Mouse (Mus musculus) cerebellum, postnatal 14 days (tissue): ENCODE measurements around the gene Sprr2a1.
"Not testable (repeated sequence)": the region's sequence is repeated elsewhere in the genome, so short reads cannot be mapped to it uniquely, and the experiment has no call there.

Experiments used
- DNase-seq, 2 experiments: peaks; one replicate each; pipeline ENCODE4 v3.0.0; 2021; ENCODE audit warnings: mixed read lengths in 2 of 2

Gene Sprr2a1

DNA sequence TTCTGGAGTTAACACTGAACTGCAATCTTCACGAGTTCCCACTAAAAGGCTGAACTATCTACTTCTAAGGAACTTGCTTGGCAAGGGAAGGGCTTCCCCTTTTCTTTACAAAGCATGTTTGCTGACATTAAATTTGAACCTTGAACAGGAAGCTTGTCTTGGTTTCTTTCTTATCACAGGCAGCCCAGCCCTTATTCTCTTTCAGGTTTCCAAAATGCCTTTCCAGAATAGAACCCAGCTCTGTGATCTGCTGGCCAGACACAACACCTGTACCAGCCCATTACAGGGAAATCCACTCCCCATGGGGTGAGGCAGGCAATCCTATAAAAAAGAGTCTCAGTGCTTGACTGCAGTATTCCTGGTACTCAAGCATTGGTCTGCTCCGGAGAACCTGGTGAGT is at the start of gene Sprr2a1, which contains the start of gene Sprr2a2:
Gene Sprr2a1, plus strand, starts transcription at position 231 of the 400 bp plus-strand sequence.
Gene Sprr2a2, plus strand, starts transcription at position 352 of the 400 bp plus-strand sequence.
- not testable (repeated sequence) for DNase-seq

DNA sequence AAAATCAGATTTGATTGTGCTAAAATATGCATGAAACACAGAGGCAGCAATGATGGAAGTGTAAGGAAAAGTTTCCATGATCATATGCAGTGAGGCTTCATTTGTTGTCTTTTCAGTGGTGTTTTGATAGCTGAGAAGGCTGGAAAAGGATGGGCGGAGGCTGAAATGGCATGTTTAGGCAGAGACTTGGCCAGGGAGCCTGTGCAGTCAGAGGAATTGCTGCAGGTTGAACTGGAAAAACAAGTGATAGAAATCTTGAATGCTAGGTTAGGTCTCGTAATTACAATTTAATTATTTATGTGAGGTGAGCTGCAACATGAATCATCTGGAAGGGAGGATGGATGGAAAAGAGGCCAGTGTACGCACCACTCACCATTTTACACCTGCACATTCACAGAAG is 45.8 kb upstream of the Sprr2a1 start:
- no peak for DNase-seq

DNA sequence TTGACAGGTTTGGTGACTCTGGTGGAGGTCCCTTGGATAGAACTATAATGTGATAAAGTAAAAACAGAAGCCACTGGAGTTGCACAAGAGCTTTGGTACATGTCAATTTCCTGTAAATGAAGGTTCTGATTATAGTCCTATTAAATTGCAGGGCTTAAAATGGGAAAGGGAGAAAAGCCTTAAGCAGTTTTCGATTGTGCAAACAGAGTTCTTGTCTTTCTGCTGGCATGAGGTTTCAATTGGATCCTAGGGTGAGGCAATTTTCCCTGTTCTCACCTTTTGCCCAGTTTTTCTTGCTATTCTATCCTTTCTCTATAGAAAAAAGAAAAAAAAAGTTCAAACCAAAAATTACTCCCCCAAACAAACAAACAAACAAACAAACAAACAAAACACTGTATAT is 38.7 kb upstream of the Sprr2a1 start:
- no peak for DNase-seq

DNA sequence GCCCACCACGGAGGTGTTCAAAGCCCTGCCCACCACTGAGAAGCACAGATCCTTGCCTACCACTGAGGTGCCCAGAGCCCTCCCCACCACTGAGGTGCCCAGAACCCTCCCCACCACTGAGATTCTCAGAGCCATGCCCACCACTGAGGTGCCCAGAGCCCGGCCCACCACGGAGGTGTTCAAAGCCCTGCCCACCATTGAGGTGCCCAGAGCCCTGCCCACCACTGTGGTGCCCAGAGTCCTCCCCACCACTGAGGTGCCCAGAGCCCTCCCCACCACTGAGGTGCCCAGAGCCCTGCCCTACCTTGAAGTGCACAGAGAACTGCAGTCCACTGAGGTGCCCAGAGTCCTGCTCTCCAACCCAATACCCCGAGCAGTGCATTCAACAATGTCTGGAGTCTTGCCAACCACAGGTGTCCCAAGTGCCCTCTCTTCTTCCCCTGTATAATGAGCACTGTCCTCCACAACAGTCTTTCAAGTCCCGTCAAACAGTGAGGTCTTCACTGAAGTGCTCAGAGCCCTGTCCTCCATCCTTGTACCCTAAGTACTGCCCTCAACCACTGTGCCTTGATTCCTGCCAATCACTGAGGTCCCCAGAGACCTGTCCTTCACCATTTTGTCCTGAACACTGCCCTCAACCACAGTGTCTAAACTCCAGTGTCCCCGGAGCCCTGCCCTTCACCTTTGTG is 19.9 kb upstream of the Sprr2a1 start:
- no peak for DNase-seq

DNA sequence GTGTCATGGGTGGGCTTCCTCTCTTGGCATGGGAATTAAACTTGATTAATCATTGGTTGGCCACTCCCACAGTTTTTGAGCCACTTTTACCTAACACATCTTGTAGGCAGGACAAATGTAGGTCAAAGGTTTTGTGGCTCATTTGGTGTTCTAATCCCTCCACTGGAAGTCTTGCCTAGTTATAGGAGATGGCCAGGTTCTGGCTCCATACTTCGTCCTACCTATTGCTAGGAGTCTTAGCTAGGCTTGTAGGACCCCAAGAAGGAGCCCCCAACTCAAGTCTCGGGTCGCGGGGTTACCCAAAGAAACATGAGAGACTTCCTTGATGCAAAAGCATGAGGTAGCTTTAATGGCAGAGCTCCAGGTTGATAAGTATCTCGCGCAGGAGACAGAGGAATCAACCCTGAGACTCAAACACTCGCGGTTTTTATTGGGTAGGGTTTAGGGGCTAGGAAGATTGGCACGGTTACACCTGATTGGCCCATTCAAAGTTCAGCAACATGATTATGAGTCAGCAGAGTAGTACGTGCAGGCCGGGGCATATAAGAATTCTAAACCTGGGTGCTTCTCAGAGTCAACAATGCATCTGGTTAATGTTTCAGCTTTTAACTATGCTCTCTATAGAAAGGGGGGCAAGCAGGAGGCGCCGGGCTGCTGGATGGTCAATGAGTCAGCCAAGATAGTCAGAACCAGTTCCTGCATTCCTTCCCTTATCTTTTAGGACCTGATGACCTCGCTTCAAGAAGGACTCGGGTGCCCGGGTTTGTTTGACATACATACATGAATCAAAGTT is 4.3 kb upstream of the Sprr2a1 start:
- DNase-seq = not testable (repeated sequence)

DNA sequence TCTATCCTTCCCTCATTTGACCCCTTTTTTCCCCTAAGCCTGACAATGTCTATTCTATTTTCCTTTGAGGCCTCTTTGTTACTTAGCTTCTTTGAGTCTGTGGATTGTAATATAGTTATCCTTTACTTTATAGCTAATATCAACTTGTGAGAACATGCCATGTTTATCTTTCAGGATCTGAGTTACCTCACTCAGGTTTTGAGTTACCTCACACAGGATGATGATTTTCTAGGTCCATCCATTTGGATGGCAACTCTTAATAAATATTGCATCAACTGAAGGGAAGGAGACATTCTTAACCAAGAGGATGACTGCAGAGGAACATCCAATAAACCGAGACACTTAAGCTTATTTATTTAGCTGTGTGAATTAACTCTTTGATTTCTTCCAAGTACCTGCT is 3.5 kb upstream of the Sprr2a1 start:
- DNase-seq = not testable (repeated sequence)

DNA sequence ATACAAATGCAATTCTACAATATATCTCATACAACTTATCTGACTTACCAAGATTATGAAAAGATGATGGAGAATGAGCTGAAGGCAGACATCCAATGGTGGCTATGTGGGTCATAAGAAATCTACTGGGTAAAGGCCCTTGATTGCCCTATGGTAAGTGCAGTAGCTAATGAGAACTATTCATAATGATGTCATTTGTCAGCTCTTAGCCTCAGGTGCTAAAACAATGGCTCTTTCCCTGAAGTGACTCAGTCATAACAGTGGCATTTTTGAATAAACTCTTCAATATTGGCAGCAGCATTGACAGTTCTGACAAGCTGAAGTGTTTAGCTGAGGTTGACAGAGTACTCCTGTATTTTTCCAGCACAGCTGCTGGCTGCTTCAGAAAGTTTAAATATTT is 1.9 kb upstream of the Sprr2a1 start:
- not testable (repeated sequence) for DNase-seq

DNA sequence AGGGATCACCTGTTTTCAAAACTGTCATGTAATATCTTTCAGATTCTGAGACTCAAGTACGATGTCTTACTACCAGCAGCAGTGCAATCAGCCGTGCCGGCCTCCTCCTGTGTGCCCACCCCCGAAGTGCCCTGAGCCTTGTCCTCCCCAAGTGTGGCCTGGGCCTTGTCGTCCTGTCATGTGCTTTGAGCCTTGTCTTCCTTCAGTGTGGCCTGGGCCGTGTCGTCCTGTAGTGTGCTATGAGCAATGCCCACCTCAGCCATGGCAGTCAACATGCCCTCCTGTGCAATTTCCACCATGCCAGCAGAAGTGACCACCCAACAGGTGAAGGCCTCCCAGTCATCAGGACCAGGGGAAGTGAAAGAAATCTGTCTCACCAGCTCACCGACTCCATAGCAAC is 3.4 kb downstream of the Sprr2a1 start:
- DNase-seq = not testable (repeated sequence)

DNA sequence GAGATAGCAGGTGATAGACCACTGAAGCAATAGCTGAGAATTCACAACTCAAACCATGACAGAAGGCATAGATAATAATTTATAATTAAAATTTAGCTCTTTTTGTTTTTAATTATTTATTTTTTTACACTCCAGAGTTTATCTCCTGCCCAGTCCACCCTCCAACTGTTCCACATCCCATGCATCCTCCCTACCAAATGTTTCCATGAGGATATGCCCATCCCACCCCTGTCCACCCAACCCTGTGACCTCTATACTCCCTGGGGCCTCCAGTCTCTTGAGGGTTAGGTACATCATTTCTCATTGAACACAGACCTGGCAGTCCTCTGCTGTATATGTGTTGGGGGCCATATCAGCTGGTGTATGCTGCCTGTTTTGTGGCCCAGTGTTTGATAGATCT is 8.1 kb downstream of the Sprr2a1 start:
- not testable (repeated sequence) for DNase-seq

DNA sequence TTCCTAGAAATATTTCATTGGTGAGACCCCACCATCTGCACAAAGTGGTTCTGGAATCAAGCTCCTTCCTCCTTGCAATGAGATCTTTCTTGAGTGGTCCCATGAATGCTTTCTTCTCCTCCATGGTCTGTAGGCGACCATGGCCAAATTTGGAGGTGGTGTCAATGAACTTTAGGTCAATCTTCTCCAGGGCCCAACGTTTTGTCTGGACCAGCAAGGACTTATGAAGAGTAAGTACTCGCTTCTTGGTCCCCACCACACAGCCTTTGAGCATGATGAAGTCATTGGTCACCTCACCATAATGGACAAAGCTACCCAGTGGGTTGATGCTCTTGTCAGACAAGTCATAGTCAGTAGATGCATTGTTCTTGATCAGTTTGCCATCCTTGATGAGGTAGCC is 11.8 kb downstream of the Sprr2a1 start:
- DNase-seq = not testable (repeated sequence)

DNA sequence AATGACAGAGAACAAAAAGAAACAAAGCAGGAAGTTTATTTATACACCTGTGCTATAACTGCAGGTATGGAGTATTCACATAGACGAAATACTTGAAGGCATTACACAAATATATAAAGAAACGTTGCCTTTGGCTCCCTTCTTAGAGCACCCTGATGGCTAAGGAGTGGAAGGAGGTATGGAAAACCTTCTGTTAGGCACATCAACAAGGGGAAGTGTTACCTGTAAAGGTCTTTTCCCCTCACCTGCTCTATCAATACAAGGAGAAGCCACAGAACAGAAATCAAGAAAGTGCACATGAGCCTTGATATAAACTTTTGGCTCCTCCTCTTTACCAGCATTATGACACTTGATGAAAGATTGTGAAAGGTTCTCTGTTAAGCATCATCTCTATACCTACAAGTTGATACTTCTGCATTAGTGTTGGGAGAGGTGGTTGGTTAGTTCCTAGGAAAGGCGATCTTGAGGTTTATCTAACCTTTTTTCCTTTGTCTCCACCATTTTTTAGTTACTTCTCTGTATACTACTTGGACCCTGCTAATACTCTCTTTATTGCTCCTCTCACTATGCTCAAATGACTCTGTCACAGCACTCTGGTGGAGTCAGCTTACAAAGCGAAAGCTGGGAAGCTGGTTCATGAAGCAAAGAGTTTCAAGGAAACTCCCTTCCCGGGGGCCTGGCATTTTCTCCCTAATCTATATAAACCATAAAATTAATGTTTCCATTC is 21.0 kb downstream of the Sprr2a1 start:
- not testable (repeated sequence) for DNase-seq

DNA sequence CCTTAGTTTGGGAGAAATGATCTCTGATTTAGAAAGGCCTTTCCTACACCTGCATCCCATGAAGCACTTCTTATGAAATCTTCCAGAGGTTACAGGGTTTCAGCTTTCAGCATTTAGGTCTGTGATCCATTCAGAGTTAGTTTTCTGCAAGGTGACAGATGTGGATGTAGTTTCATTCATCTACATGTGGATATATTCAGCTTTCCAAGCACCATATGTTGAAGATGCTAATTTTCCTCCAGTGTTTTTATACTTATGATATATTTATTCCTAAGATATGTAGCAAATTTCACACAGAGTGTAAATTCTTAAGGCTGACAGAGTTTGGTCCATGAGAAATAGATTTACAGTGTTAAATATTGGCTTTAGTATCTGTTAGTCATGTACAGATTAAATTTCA is 23.1 kb downstream of the Sprr2a1 start:
- DNase-seq = not testable (repeated sequence)

DNA sequence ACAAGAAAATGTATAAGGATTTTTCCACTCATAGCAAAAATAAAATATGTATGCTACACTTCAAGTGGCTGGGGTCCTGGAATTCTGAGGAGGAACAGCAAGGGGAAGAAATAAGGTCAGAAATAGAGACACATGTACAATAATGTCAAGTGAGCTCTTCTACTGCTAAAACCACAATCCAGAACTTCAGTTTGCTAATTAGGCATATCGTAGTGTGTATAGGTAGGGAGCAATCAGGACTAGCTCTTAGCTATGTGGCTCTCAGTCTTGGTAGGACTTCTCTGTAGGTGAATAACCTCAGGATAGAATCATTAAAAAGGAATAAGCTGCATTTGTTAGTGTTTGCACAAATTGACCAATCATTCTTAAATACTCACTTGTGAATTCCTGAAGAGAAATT is 23.6 kb downstream of the Sprr2a1 start:
- not testable (repeated sequence) for DNase-seq

DNA sequence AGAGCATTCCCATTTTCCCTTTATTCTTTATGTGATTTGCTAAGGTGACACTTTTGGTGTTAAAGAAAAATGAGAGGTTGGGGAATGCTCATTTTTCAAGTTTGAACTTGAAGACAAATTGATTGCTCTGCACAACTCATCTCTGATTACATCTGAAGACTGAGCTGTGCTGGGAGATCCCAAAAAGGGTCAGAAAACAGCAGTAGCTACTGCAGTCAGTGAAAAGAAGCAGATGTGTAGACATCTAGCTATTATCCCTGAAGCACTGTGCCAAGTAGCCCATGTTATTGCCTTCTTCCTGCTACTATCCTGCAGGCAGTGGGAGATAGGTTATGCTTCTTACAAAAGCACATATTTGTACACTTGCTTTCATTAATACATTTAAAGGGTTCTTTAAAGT is 29.2 kb downstream of the Sprr2a1 start:
- not testable (repeated sequence) for DNase-seq

DNA sequence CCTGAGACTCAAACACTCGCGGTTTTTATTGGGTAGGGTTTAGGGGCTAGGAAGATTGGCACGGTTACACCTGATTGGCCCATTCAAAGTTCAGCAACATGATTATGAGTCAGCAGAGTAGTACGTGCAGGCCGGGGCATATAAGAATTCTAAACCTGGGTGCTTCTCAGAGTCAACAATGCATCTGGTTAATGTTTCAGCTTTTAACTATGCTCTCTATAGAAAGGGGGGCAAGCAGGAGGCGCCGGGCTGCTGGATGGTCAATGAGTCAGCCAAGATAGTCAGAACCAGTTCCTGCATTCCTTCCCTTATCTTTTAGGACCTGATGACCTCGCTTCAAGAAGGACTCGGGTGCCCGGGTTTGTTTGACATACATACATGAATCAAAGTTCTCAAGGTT is 30.6 kb downstream of the Sprr2a1 start:
- DNase-seq = not testable (repeated sequence)

DNA sequence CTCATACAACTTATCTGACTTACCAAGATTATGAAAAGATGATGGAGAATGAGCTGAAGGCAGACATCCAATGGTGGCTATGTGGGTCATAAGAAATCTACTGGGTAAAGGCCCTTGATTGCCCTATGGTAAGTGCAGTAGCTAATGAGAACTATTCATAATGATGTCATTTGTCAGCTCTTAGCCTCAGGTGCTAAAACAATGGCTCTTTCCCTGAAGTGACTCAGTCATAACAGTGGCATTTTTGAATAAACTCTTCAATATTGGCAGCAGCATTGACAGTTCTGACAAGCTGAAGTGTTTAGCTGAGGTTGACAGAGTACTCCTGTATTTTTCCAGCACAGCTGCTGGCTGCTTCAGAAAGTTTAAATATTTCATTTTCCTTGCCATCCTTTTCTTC is 32.9 kb downstream of the Sprr2a1 start:
- DNase-seq = not testable (repeated sequence)

DNA sequence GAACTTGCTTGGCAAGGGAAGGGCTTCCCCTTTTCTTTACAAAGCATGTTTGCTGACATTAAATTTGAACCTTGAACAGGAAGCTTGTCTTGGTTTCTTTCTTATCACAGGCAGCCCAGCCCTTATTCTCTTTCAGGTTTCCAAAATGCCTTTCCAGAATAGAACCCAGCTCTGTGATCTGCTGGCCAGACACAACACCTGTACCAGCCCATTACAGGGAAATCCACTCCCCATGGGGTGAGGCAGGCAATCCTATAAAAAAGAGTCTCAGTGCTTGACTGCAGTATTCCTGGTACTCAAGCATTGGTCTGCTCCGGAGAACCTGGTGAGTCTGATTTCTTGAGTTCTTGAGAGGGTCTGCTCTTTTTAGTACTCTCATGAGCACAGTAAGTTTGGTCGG is 34.9 kb downstream of the Sprr2a1 start:
- DNase-seq = not testable (repeated sequence)

DNA sequence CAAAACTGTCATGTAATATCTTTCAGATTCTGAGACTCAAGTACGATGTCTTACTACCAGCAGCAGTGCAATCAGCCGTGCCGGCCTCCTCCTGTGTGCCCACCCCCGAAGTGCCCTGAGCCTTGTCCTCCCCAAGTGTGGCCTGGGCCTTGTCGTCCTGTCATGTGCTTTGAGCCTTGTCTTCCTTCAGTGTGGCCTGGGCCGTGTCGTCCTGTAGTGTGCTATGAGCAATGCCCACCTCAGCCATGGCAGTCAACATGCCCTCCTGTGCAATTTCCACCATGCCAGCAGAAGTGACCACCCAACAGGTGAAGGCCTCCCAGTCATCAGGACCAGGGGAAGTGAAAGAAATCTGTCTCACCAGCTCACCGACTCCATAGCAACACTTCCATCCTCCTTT is 38.3 kb downstream of the Sprr2a1 start:
- DNase-seq = not testable (repeated sequence)

DNA sequence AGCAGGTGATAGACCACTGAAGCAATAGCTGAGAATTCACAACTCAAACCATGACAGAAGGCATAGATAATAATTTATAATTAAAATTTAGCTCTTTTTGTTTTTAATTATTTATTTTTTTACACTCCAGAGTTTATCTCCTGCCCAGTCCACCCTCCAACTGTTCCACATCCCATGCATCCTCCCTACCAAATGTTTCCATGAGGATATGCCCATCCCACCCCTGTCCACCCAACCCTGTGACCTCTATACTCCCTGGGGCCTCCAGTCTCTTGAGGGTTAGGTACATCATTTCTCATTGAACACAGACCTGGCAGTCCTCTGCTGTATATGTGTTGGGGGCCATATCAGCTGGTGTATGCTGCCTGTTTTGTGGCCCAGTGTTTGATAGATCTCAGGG is 42.9 kb downstream of the Sprr2a1 start:
- DNase-seq = not testable (repeated sequence)

DNA sequence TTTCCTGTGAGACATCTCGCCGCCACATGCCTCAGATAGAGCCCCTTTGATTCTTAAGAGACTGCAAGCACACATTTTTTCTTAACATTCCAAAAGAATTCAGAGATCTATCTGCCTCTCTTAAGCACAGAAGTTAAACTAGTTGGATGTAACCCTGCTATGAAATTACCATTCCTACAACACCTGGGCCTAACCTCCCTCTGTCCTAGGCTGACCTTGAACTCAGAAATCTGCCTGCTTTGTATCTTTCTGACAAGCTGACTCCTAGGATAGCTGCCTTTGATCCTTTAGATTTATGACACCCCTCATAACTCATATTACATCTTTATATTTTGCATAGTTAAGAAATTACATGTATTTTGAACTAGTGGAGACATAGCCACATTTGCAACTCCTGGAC is 47.9 kb downstream of the Sprr2a1 start:
- not testable (repeated sequence) for DNase-seq
